Mouse (Mus musculus) E14TG2a.4 (cell line): ENCODE measurements around the gene Enkd1.

Source experiments
- H3K27me3 ChIP-seq: 2 replicates; pipeline ENCODE4 v1.6.1; 2014; ENCODE audit warnings: low read length, control low read depth; ENCODE audit not compliant: insufficient read depth
- H3K36me3 ChIP-seq: 2 replicates; pipeline ENCODE4 v1.6.1; 2014; ENCODE audit warnings: low read length, control low read depth; ENCODE audit not compliant: insufficient read depth
- H3K4me1 ChIP-seq: replicated peaks from 2 replicates; pipeline ENCODE4 v1.6.1; 2014; ENCODE audit warnings: low read depth, low read length, control low read depth
- H3K4me3 ChIP-seq: replicated peaks from 2 replicates; pipeline ENCODE4 v1.5.1; 2014; ENCODE audit warnings: mild to moderate bottlenecking, low read length
- H3K9me3 ChIP-seq: 2 replicates; pipeline ENCODE4 v1.6.1; 2014; ENCODE audit warnings: low read length, control low read depth
- CTCF ChIP-seq: conservative IDR thresholded peaks from 2 replicates; pipeline ENCODE4 v1.5.1; 2014; ENCODE audit warnings: low read length
- NANOG ChIP-seq: IDR thresholded peaks from 2 replicates; pipeline ENCODE4 v1.6.1; 2014; ENCODE audit warnings: borderline replicate concordance, low read length, mixed read lengths
- POU5F1 ChIP-seq: IDR thresholded peaks from 2 replicates; pipeline ENCODE4 v1.6.1; 2014; ENCODE audit warnings: low read length, borderline replicate concordance

Enkd1 gene

DNA sequence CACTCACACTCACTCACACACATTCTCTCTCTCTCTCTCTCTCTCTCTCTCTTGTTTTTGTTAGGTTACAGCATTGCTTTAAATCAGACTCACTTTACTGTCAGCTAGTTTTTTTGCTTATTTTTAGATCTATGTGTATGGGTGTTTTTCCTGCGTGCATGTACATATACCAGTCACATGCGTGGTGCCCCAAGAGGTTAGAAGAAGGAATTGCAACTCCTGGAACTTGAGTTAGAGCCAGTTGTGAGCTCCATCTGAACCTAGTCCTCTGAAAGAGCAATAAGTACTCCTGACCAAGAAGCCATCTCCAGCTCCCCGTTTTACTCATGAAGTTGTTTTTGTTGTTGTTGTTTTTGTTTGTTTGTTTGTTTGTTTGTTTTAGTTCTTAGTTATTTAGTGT lies 46.8 kb downstream of the Enkd1 start:
- TF ChIP-seq POU5F1: no peak
- TF ChIP-seq CTCF: peak; percentile 72
- H3K36me3 ChIP-seq: peaks cover 64% of the 10 kb centered on the region
- H3K4me1 ChIP-seq: peaks cover 2% of the 10 kb centered on the region; the same call in 1 of the 2 replicates
- H3K9me3 ChIP-seq: no peaks in the 10 kb centered on the region
- no peaks in the 10 kb centered on the region for H3K27me3 ChIP-seq
- H3K4me3 ChIP-seq: no peak overlapping the region

- no peak overlapping the region for H3K4me3 ChIP-seq
- H3K36me3 ChIP-seq: peaks cover 55% of the 10 kb centered on the region
- H3K27me3 ChIP-seq: no peaks in the 10 kb centered on the region
- TF ChIP-seq POU5F1 (no peak), CTCF (no peak), NANOG (no peak)
- H3K9me3 ChIP-seq: no peaks in the 10 kb centered on the region
- H3K4me1 ChIP-seq: peaks cover 2% of the 10 kb centered on the region; the same call in 1 of the 2 replicates
Observed at GRCm38 (mm10) chr8:105657641-105658040, 50.4 kb downstream of the Enkd1 start.
